Mouse (Mus musculus) E14TG2a.4 (cell line): ENCODE data around the gene Rasgef1a.

Experiments
- CTCF ChIP-seq: conservative IDR thresholded peaks from 2 replicates; pipeline ENCODE4 v1.5.1; 2014; ENCODE audit warnings: low read length
- NANOG ChIP-seq: IDR thresholded peaks from 2 replicates; pipeline ENCODE4 v1.6.1; 2014; ENCODE audit warnings: borderline replicate concordance, low read length, mixed read lengths
- POU5F1 ChIP-seq: IDR thresholded peaks from 2 replicates; pipeline ENCODE4 v1.6.1; 2014; ENCODE audit warnings: low read length, borderline replicate concordance

DNA sequence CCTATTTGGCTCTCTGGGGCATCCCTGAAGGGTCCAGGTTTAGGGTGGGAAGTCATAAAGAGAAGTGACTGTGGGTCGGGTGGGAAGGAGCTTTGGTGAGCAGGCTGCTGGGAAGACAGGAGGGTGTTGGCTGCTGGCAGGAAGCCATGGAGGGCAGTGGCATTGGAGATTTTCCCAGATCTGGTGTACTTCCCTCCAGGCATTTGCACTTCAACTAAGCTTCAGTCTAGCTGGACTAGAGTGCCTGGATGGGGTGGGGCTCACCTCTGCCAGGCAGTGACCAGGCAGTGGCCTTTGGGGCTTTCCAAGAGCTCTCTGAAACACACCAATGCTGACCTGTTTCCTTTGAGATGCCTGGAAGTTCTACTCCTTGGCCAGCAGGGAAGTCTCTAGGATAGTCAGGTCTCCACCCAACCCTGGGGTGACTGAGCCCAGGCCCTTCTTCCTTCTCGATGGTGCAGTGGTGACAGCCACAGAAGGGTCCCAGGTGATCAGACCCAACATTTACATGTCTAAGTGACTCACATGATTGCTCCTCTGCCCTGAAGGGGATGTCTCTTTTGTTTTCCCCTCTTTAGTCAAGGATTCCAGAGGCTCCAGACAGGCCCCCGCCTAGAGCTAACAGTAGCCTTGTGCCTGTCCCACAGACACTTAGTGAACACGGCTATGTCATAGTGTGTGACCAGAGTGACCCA, 36.7 kb downstream of the Rasgef1a start:
- TF ChIP-seq CTCF (no peak), NANOG (no peak), POU5F1 (no peak)
